Mouse (Mus musculus): Measurements from ENCODE around the gene Olfr599.
"Not testable (repeated sequence)": the region's sequence is repeated elsewhere in the genome, so short reads cannot be mapped to it uniquely, and the experiment has no call there.

Gene Olfr599

GRCm38 (mm10) chr7:103335617-103336016 lies at the start of gene Olfr599:
TSS of gene Olfr599 (plus strand) at chr7:103335917.
- DNase-seq, result no peak

GRCm38 (mm10) chr7:103305348-103305747 lies 30.4 kb upstream of the Olfr599 start, which contains the start of gene Olfr596:
TSS of gene Olfr596 (plus strand) at chr7:103305648.
- not testable (repeated sequence) for DNase-seq

GRCm38 (mm10) chr7:103316015-103316414 lies 19.7 kb upstream of the Olfr599 start, which contains the start of gene Olfr597:
TSS of gene Olfr597 (plus strand) at chr7:103316315.
- DNase-seq, result not testable (repeated sequence)

DNA sequence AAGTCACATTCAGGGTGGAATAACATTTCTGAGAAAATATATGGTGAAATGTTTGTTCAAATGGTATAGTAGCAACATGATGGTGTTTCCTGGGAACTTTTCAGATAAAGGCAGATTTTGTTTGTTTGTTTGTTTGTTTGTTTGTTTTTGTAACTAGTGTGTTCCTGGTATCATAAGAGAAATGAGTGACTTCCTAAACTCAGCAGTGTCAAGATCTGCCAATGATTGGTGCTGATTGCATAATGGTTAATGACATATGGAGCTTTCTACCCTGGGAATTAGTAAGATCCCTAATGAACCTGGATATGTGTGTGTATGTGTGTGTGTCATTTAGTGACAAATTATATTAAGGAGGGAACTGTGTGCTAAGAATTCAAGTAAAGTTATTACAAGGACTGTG lies 12.4 kb upstream of the Olfr599 start, which contains the start of gene Olfr598:
TSS of gene Olfr598 (plus strand) at position 301 of the 400 bp plus-strand sequence.
- DNase-seq, result no peak

DNA sequence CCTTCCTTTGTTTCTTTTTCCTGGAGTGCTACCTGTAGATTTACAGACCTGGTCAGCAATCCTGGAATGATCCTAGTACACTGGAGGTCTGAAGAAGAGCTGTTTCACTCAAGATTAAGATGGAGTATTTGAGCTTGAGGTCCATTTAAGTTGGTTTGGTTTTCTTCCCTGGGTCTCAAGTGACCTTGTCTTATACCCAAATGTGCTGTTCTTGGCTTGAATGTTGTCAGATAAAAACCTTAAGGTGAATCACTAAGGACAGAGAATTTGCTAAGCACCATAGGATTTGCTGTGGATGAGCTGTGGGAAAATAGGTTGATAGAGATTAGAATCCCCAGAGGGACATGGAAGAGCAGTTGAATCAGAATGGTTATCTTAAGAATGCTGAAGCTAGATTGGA lies 13.9 kb downstream of the Olfr599 start, which contains the start of gene Olfr600:
TSS of gene Olfr600 (minus strand) at position 101 of the 400 bp plus-strand sequence.
- no peak for DNase-seq

DNA sequence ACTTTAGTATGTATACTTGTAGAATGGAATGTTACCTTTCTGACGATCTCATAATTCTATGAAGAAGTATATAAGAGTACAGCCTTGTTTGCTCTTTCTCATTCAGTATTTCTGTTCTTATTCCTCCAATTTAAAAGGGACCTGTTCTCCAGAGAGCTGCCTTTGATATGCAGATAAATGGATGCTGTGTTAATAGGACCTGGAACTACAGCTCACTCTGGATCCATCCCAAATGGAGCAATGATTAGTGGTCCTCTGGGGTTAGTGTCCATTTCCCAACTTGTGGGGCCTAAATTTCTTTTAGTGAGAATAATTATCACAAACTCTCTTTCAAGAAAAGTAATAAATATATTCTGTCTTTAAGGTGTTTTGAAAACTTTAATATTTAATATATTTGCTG lies 26.8 kb downstream of the Olfr599 start, which contains the start of gene Olfr601:
TSS of gene Olfr601 (minus strand) at position 101 of the 400 bp plus-strand sequence.
- no peak for DNase-seq

DNA sequence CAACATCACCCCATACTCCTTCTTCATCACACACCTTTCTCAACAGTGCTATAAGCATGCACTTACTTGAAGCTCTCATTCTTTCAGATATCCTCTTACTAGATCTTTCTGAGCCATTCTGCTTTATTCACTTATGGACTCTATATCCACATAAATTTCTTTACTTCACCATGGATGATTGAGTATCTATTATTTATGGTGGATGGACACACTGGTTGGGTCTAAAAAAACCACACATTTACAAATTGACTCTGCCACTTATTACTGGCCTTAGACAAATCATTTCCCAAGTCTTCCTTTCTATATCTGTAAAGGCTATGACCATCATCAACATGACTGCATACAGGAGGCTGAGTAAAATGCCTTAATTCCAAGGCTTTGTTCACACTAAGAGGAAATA lies 50.4 kb downstream of the Olfr599 start, which contains the start of gene Olfr603:
TSS of gene Olfr603 (minus strand) at position 101 of the 400 bp plus-strand sequence.
- no peak for DNase-seq

All from kidney, postnatal 10 days (tissue).